Mouse (Mus musculus): ENCODE measurements around the gene Bricd5. TPM values are rescaled to one million over a fixed set of nuclear protein-coding genes. Genes with fewer than 3 reads are reported as not detected.
A peak's percentile ranks its signal among the peaks of the same experiment; 100 is the strongest.

Bricd5 gene
- total RNA-seq, 4 experiments from 2014 or later = 0.30 to 0.38 TPM; not detected in 2

- DNase-seq = no peak
Measured at GRCm38 (mm10) chr17:24463374-24464133, 10.1 kb upstream of the Bricd5 start.

GRCm38 (mm10) chr17:24468636-24469246 is 4.9 kb upstream of the Bricd5 start:
- no peak for DNase-seq

GRCm38 (mm10) chr17:24469336-24469909 is 4.3 kb upstream of the Bricd5 start:
- DNase-seq = no peak

- DNase-seq = peak; percentile 98
Measured at GRCm38 (mm10) chr17:24469910-24470602, 3.6 kb upstream of the Bricd5 start, which contains the start of the genes E4f1 and Pgp. TSS of gene E4f1 (minus strand) at chr17:24470313. TSS of gene Pgp (plus strand) at chr17:24470392.

- DNase-seq = no peak
Measured at GRCm38 (mm10) chr17:24470701-24471527, 2.8 kb upstream of the Bricd5 start.

GRCm38 (mm10) chr17:24472512-24472911 is 1.2 kb upstream of the Bricd5 start:
- peak; percentile 82 for DNase-seq

GRCm38 (mm10) chr17:24474557-24474956 is 873 bp downstream of the Bricd5 start:
- no peak for DNase-seq

GRCm38 (mm10) chr17:24475586-24475985 is 1.9 kb downstream of the Bricd5 start:
- DNase-seq = no peak

GRCm38 (mm10) chr17:24476022-24476776 is 2.5 kb downstream of the Bricd5 start:
- no peak for DNase-seq

- DNase-seq = no peak
Measured at GRCm38 (mm10) chr17:24477053-24477984, 3.6 kb downstream of the Bricd5 start.

- DNase-seq = no peak
Measured at GRCm38 (mm10) chr17:24477985-24478600, 4.4 kb downstream of the Bricd5 start.

GRCm38 (mm10) chr17:24478663-24479380 is 5.1 kb downstream of the Bricd5 start, which contains the start of gene Mlst8:
TSS of gene Mlst8 (minus strand) at chr17:24479078.
- peak; percentile 94 for DNase-seq

GRCm38 (mm10) chr17:24479431-24479830 is 5.7 kb downstream of the Bricd5 start:
- DNase-seq = no peak

- no peak for DNase-seq
Measured at GRCm38 (mm10) chr17:24480201-24480826, 6.6 kb downstream of the Bricd5 start.

GRCm38 (mm10) chr17:24481027-24481815 is 7.5 kb downstream of the Bricd5 start:
- DNase-seq = no peak

GRCm38 (mm10) chr17:24483495-24483894 is 9.8 kb downstream of the Bricd5 start:
- DNase-seq = no peak

- DNase-seq = no peak
Measured at GRCm38 (mm10) chr17:24485090-24485860, 11.6 kb downstream of the Bricd5 start.
